Mouse (Mus musculus) ES-E14 (cell line): Measurements from ENCODE around the gene Fbxo21. TPM values are rescaled to one million over a fixed set of nuclear protein-coding genes. Genes with fewer than 3 reads are reported as not detected.

Source experiments
- DNase-seq: peaks from one replicate; pipeline ENCODE4 v3.0.0-alpha.2; 2013; ENCODE audit warnings: low read depth, low spot score
- H3K27ac ChIP-seq: 2 replicates; pipeline ENCODE4 v1.5.1; 2012; ENCODE audit warnings: low read depth, mild to moderate bottlenecking, low read length, moderate library complexity, mixed read lengths; ENCODE audit not compliant: poor library complexity, insufficient read depth, severe bottlenecking
- H3K36me3 ChIP-seq: 2 replicates; pipeline ENCODE4 v1.6.1; 2012; ENCODE audit warnings: mild to moderate bottlenecking, low read length, moderate library complexity, mixed read lengths; ENCODE audit not compliant: control insufficient read depth, poor library complexity, insufficient read depth, severe bottlenecking
- H3K4me1 ChIP-seq, 2 experiments: fragments of 150-350 bp in 1 of 2; sonication (generic) in 1 of 2; 2 replicates each; pipeline ENCODE4 v1.6.1; 2012; ENCODE audit warnings: low read length in 2 of 2, mild to moderate bottlenecking in 1 of 2, mixed read lengths in 1 of 2; ENCODE audit not compliant: control insufficient read depth in 2 of 2, insufficient read depth in 2 of 2, poor library complexity in 1 of 2
- H3K4me3 ChIP-seq, 2 experiments: fragments of 150-350 bp in 1 of 2; sonication (generic) in 1 of 2; 2 replicates each; pipeline ENCODE4 v1.5.1; 2012; ENCODE audit warnings: low read length in 2 of 2, low read depth in 1 of 2, mild to moderate bottlenecking in 1 of 2, mixed read lengths in 1 of 2; ENCODE audit not compliant: insufficient read depth in 1 of 2, poor library complexity in 1 of 2, severe bottlenecking in 1 of 2
- H3K9ac ChIP-seq: 2 replicates; pipeline ENCODE4 v1.6.1; 2012; ENCODE audit warnings: low read depth, mild to moderate bottlenecking, low read length, mixed read lengths; ENCODE audit not compliant: poor library complexity, insufficient read depth, severe bottlenecking
- H3K9me3 ChIP-seq: fragments of 150-350 bp; sonication (generic); 2 replicates; pipeline ENCODE4 v1.6.1; 2012; ENCODE audit warnings: low read depth, mild to moderate bottlenecking, low read length; ENCODE audit not compliant: control insufficient read depth, insufficient read depth
- CHD2 ChIP-seq: IDR thresholded peaks from 2 replicates; pipeline ENCODE4 v1.6.1; 2014; ENCODE audit warnings: mild to moderate bottlenecking, low read depth, low read length, inconsistent platforms
- HCFC1 ChIP-seq: IDR thresholded peaks from 2 replicates; pipeline ENCODE4 v1.6.1; 2012; ENCODE audit warnings: low read length, inconsistent platforms, borderline replicate concordance; ENCODE audit not compliant: insufficient read depth
- MAFK ChIP-seq: IDR thresholded peaks from 2 replicates; pipeline ENCODE4 v1.6.1; 2014; ENCODE audit warnings: mild to moderate bottlenecking, low read depth, low read length, inconsistent platforms; ENCODE audit not compliant: insufficient read depth
- ZC3H11A ChIP-seq: IDR thresholded peaks from 2 replicates; pipeline ENCODE4 v1.6.1; 2012; ENCODE audit warnings: low read depth, mild to moderate bottlenecking, inconsistent platforms, low read length, borderline replicate concordance
- ZNF384 ChIP-seq: IDR thresholded peaks from 2 replicates; pipeline ENCODE4 v1.6.1; 2012; ENCODE audit warnings: low read depth, low read length, inconsistent platforms
- in situ Hi-C, 2 experiments: fragments of 600-800 bp; cut with MboI; formaldehyde crosslinking; loops; one replicate each; pipeline ENCODE4 v1.15.1; 2025; ENCODE audit warnings: low sequenced_read_pairs in 2 of 2, inconsistent platforms in 1 of 2; ENCODE audit not compliant: unreplicated experiment in 2 of 2
- total RNA-seq: library from RNA; depleted of rRNA; stranded (reverse); fragments of 300-350 nt; gene quantifications from 2 replicates; pipeline ENCODE4 v1.2.3, GENCODE M21; 2012; rRNA removed

The Fbxo21 gene
- total RNA-seq, 1 experiment, result 23.2 TPM

DNA sequence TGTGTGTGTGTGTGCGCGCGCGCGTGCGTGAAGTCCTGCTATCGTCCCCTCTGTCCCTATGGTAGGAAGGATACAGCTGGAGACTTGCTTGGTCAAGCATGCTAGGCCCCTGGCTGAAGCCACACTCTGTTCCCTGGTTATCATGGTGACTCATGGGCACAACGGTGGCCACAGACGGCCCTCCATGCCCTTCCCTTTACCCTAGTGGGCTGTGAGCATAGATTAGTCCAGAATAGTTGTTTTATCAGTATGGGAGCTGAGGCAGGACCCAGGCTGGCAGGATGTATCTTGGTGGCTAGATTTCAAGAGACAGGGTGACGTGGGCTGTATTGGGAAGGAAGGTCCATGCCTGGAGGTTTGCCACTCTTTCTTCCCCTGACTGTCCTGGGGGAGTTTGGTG is 82.3 kb downstream of the Fbxo21 start:
- no peak for TF ChIP-seq ZNF384
- no peak for TF ChIP-seq MAFK
- TF ChIP-seq CHD2, result no peak
- Histone ChIP-seq H3K4me1 (peaks cover 0 to 8% of the 10 kb centered on the region in 2 experiments; a peak in 2 of 4 replicates), H3K4me3 (no peak overlapping the region), H3K27ac (no peak overlapping the region), H3K9ac (no peak overlapping the region), H3K36me3 (no peaks in the 10 kb centered on the region), H3K9me3 (no peaks in the 10 kb centered on the region)
- in situ Hi-C loops, result no loop called here
- DNase-seq, result no peak

DNA sequence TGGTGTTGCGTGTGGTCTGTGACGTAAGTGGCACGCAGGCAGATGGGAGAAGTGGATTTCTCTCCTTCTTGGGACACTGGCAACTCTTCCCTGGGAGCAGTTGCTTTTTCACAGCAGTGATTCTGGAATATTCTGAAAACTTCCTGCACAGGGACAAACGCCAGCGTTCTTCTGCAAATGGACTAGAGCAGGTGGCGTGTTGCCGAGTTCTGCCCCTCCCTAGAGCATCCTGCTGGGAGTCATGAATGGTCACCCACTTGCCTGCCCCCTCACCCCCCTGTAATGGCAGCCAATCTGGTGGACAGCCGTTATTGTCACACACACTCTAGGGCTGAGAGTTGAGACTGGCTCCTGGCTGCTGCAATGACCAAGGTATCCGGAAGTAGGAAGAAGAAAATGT is 83.1 kb downstream of the Fbxo21 start:
- Histone ChIP-seq H3K27ac (no peak overlapping the region), H3K4me3 (no peak overlapping the region), H3K36me3 (no peaks in the 10 kb centered on the region), H3K9me3 (no peaks in the 10 kb centered on the region), H3K9ac (no peak overlapping the region), H3K4me1 (peaks cover 0 to 8% of the 10 kb centered on the region in 2 experiments; a peak in 2 of 4 replicates)
- no peak for DNase-seq
- TF ChIP-seq MAFK (no peak), HCFC1 (no peak), ZC3H11A (no peak), ZNF384 (no peak), CHD2 (no peak)
- in situ Hi-C loops, result no loop called here

Other genes starting within 250 kb of the Fbxo21 start
- 3.4 and 3.6 TPM in 2 replicates for gene Nos1, start 195.7 kb upstream of the Fbxo21 start, total RNA-seq
- gene Tesc, start 51.0 kb downstream of the Fbxo21 start, total RNA-seq, result 3.1 and 3.3 TPM in 2 replicates
- 44.9 and 46.2 TPM in 2 replicates for gene Fbxw8, start 178.7 kb downstream of the Fbxo21 start, total RNA-seq
- gene Hrk, start 187.9 kb downstream of the Fbxo21 start, total RNA-seq, result 0.36 and 0.63 TPM in 2 replicates